Mouse (Mus musculus) frontal cortex, adult (tissue): Measurements from ENCODE around the gene Dnm1.
A peak's percentile ranks its signal among the peaks of the same experiment; 100 is the strongest.

Experiments
- ATAC-seq: cut with Nextera tagmentation; 2 replicates; pipeline ENCODE4 v1.9.2; 2017; ENCODE audit warnings: mild to moderate bottlenecking, moderate library complexity, mixed read lengths; ENCODE audit not compliant: low TSS enrichment

Dnm1 gene

DNA sequence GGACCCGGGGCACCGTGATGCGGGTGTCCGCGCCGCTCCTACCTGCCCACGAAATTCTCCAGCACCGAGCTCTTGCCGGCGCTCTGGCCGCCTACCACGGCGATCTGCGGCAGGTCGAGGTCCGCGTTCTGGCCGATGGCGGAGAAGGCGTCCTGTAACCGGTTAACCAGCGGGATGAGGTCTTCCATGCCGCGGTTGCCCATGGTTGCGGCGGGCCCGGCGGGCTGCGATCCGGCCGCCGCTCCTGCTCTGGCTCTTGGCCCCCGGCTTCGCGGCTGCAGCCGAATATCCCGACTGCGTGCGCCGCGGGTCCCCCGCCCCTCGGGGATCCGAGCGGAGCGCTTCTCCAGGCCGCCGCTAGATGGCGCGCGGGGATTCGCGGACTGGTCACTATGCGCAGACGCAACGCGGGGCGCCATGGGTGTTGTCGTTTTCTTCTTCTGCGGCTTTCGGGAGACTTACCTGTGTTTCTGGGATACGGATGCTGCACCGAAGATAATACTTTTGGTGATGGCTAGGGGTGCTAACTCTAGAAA lies at the start of gene Dnm1:
Gene Dnm1 (minus strand): TSS at position 332 of the 536 bp plus-strand sequence.
- peak; percentile 24 for ATAC-seq

DNA sequence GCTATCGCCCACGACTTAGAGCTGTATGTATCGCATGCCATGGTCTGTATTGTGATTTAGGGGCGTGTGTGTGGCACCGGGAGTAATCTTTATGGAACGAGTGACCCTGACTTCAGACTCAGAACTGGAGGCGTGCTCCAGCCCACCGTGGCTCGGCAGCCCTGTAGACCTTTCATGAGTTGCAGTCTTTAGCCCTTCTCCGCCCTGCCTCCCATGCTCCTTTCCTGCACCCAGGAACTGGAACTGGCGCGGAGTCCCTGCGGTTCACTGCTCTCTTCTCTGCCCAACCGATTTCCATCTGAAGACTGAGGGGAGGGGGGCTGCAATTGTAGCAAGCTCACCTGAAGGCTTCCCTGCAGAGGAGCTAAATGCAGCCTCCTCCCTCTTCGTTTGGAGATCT lies 43.6 kb upstream of the Dnm1 start:
- no peak for ATAC-seq

DNA sequence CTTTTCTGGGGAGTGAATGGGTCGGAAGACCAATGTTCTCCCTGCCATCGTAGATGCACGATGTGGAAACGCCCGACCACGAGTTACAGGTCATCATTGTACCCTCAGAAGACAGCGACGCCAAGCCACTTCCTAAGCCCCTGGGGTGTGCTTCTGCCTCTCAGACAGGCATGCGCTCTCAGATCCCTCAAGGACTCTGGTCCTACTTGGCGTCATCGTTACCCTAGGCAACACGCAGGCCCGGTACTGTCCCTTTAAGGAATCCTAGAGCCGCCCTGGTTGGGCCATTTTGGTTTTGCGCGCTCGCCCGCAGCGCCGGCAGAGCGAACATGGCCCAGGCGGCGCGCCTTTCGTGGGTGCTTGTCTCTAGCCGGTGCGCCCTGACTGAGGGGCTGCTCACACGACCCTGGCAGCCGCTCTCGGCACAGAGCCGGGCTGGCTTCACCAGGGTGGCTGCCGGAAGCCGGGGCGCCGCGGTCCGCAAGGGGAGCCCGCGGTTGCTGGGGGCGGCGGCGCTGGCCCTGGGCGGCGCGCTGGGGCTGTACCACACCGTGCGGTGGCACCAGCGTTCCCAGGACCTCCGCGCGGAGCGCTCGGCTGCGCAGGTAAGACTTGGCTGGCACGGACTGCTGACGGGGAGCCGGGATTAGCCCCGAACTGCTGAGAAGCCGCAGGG lies 42.9 kb upstream of the Dnm1 start:
- peak; percentile 93 for ATAC-seq

DNA sequence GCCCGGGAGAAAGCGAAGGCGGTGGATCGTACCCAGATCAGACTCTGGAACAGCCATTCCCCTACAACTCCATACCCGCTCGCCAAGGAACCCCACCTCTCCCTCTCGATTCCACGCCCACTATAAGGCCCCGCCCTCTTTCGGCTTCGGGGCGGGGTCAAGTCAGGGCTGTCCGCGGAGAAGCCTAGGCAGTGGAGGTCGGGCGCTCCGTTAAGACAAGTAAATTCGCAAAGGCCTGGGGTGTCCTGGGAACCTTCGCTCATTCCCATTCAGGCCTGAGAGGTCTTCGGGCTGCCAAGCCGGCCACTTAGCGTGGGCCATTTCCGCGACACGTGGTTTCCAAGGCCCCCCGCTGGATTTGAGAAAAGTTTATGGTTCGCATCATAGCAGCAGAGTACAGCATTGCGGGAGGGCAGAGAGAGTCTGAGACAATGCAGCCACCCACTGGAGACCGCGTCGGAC lies 42.4 kb upstream of the Dnm1 start, which contains the start of gene Ptges2:
Gene Ptges2 (plus strand): TSS at position 413 of the 462 bp plus-strand sequence.
- ATAC-seq: peak; percentile 82

DNA sequence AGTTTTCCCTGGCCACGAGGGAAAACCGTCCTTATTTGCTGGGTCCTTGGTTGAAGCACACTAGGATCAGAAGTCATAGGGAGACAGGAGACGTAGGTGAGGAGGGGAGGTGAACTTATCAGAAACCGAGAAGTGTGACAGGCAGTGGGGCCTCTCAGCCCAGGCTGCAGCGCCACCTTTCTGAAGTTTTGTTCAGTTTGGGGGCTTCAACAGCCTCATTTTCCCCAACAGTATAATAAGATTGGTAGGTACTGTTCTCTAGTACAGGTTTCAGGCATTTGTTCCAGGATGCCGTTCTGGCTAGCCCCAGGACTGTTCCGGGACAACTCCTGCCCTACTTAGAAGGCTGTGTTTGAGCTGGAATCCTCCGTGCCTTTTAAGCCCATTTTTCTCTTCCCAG lies 41.8 kb upstream of the Dnm1 start:
- peak; percentile 5; the same call in 1 of the 2 replicates for ATAC-seq

DNA sequence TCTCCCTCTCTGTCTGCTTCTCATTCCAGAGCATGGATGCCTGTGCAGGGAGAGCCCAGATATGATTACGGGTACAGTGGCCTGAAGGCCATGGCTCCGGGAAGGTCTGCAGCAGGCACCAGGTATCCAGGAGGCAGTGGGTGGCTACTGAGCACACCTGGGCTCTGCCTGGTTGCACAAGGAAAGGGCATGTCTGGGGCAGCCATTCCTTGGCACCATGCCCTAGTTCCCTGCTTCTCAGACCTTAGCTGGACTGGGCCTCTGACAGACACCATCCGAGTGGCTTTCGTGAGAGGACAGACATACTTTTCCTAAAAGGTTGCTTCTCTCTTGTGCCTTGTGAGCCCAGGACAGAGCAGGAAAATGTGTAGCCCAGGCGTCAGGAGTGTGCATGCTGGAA lies 38.9 kb upstream of the Dnm1 start:
- no peak for ATAC-seq

- ATAC-seq: no peak
Measured at GRCm38 (mm10) chr2:32390871-32391270, 37.7 kb upstream of the Dnm1 start.

DNA sequence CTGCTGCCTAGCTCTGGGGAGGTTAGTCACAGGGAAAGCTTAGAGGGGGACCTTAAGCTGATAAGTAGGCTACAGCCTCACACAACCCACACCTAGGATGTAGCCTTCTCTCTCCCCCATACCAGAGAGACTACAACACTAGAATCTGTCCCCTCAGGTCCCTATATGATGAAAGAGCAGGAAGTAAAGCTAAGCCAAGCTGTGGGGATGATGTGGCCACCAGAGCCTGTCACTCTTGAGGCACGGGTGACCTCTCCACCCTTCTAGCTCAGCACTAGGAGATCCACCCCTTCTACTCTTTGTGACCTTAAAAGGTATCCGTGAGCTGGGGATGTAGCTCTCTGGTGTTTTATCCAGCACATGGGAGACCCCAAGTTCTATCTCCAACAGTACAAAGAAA lies 36.0 kb upstream of the Dnm1 start:
- no peak for ATAC-seq

- ATAC-seq: no peak
Measured at GRCm38 (mm10) chr2:32387706-32388490, 34.8 kb upstream of the Dnm1 start, which contains the start of gene Lcn2. Gene Lcn2 (minus strand): TSS chr2:32388252.

GRCm38 (mm10) chr2:32382689-32383088 lies 29.6 kb upstream of the Dnm1 start:
- ATAC-seq: no peak

DNA sequence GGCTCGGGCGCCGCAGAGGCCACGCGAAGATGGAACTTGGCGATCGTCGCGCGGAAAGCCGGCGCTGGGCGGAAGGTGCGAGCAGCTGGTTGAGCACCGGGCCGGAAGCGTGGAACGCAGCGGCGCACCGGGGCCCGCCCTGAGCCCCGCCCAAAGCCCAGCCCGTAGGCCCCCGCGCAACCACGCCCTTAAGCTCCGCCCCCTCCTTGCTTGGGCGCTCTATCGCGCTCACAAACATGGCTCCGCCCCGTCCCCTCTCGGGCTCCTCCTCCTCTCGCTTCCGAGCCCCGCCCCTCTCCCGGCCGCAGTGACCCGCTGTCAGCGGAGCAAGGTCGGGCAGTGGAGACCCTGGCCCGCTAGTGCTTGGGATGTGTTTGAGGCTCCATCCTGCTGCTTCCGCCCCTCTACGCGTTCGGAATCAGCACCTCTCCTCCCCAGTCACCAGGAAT lies 28.7 kb upstream of the Dnm1 start, which contains the start of gene 1110008P14Rik:
Gene 1110008P14Rik (minus strand): TSS at position 164 of the 449 bp plus-strand sequence.
- peak; percentile 64 for ATAC-seq

DNA sequence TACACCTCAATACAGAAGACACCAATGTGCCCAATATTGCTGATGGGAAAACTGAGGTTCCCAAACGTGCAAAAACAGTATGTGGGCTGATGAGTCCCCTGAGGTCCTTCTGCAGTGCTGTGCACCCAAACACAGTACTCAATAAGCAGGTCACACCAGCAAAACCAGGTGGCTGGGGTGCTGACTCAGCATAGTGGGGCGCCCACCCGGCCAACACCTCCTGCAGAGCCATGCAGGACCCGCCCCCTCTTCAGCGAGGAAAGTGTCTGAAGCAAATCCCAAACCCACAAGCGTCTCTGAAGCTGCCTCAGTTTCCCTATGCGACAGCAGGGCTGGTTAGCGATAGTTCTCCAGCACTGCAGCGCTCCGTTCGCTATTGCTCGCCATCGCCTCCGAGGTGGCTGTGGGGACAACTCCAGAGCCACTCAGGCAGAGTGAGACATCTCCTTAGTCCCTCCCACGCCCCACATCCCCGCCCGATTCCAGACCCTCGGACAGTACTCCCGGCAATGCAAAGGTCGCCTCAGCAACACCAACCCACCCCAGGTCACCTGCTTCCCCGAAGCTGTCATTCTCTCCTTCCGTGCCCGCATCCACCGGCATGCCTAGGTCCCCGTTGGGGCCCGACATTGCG lies 28.1 kb upstream of the Dnm1 start:
- peak; percentile 8 for ATAC-seq

GRCm38 (mm10) chr2:32380001-32380500 lies 26.9 kb upstream of the Dnm1 start:
- ATAC-seq: no peak

DNA sequence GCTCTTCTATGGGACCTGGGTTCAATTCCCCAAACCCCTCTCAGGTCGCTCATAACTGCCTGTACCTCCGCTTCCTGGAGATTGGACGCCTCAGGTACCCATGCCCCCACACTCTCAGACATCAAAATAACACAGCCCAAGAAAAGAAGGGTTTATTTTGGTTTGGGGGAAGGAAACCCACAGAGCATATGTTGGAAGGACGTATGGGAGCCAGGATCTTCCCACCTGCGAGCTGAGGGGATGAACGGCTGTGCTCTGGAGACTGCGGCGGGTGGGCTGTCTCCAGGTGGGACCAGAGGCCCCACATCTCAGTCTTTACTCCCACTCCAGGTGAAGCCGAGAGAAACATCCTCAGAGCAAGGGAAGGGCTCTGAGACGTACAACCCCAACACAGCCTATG lies 23.8 kb upstream of the Dnm1 start:
- ATAC-seq: peak; percentile 32

DNA sequence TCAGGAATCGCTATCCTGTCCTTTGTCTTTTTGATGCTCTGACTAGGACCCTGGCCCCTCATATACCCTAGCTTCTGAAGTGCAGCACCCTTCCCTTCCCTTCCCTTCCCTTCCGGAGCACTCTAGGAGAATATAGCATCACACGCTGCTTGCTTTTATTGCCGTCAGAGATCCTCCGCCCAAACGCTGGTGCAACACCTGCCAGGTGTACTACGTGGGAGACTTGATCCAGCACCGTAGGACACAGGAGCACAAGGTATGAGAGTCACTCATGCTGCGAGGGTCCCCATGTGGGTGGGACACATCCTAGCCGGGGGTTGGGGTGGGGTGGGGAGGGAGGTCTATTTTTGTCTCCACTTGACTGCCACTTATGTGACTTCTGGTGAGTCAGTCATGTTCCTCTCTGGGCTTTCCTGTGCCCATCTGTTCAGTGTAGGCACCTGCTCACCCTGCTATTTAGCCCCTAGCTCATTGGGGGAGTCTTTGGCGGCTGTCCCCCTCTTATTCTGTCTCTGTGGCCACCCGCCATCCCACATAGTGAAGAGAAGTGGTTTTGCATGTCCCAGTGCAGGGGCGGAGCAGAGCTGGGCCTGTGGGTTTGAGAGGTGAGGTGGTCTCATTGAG lies 22.3 kb upstream of the Dnm1 start:
- no peak; the same call in 1 of the 2 replicates for ATAC-seq

DNA sequence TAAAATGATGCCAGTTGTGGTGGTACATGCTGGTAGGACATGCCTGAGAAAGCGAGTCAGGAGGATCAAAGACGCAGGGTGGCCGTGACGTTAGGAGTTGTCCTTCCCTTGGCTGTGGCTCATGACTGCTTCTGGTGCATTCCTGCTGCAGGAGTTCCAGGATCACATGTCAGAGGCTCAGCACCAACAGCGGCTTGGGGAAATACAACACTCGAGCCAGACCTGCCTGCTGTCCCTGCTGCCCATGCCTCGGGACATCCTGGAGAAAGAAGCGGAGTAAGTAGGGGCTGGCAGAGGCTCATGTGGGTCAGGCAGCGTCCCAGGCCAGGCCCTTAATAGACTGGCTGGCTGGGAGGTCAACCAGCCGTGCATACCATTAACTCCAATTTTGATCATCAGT lies 21.1 kb upstream of the Dnm1 start:
- ATAC-seq: no peak

GRCm38 (mm10) chr2:32367315-32367714 lies 14.2 kb upstream of the Dnm1 start:
- ATAC-seq: no peak

GRCm38 (mm10) chr2:32364121-32364520 lies 11.0 kb upstream of the Dnm1 start:
- ATAC-seq: no peak

DNA sequence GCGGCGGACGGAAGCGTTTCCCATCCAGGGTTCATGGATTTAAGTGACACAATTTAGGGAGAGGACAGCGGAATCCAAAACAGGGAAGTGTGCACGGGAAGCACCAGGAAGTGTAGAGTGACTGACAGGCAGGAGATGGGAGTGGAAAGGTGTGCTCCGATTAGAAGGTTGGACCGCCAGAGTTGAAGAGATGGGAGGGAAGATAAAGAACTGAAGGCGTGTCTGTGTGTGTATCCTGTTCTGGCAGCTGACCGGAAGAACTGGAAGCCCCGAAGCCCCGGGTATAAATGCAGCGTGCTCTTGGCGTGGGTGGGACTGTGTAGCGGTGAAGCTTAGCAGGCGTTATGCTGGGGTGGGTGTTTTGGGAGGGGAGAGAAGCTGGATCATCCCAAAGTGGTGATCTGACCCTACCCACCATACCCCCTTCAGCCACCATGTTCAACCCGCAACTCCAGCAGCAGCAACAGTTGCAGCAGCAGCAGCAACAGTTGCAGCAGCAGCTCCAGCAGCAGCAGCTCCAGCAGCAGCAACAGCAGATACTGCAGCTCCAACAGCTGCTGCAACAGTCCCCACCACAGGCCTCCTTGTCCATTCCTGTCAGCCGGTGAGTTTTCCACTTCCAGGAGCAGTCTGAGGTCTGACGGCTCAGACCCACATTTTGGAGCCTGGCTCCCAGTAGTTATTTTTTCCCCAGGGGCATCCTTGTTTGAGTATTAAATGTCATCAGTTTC lies 10.4 kb upstream of the Dnm1 start:
- ATAC-seq: peak; percentile 29

DNA sequence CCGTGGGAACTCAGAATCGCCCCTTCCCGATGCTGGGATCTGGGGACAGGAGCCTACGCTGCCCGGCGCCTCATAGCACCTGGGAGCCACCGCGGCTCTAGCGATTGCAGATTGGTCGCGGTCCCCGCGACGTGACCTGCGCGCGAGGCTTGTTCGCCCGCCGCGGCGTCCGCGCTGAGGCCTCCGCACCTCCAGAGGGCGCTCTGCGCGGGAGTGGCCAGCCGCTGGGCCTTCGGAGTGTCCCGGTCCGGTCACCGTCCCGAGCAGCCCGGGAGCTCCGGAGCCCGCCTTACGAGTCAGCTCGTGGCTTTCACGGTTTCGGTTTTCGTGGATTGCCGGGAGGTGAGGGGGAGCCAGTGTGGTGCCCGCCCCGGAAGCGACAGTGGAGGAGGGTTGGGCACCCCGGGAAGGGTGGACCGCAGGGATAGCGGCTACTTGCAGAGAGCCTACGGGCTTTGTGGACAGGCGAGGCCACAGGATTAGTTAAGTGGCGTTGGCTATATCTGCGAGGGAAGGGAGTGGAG lies 9.7 kb upstream of the Dnm1 start:
- peak; percentile 68 for ATAC-seq
